Mouse (Mus musculus): Measurements from ENCODE around the gene Mad2l2. TPM values are rescaled to one million over a fixed set of nuclear protein-coding genes. Genes with fewer than 3 reads are reported as not detected.
A peak's percentile ranks its signal among the peaks of the same experiment; 100 is the strongest.

The Mad2l2 gene
- polyA plus RNA-seq, 2 experiments from 2014 or later: 35.8 to 41.2 TPM

DNA sequence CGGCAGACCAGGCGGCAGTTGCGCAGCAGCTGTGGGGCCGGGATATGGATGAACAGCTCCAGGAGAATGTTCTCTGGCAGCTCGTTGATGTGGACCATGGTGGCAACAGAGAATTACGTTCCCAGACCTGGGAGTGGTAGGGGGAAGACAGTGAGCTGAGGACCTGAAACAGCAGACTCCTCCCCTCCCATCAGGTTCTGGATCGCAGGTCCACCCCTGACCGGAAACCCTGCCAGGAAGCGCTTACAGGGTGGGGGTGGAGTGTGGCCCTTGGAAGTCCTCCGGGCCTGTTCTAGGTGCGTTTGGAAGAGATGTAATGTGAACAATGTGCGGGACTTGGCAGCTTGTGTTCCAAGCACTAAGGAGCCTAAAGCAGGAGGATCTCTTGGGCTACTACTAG is 19.4 kb downstream of the Mad2l2 start:
- no peak for ATAC-seq

DNA sequence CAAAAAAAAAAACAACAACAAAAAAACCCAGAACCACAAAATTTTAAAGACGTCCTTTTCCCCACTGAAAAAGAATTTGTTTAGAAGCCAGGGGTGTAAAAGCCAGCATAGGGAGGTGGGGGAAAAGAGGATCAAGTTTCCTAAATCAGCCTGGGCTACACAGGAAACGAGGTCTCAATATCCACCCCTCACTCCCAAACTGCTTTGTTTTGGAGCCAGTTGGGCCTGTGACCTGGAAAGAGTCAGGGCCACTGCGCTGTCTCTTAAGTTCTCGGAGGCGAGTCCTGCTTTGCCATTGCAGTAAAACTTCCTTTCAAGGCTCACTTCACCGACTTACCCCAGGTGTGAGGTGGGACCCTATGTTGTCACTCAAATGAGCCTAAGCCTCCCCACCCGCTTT is 20.1 kb downstream of the Mad2l2 start:
- no peak for ATAC-seq

DNA sequence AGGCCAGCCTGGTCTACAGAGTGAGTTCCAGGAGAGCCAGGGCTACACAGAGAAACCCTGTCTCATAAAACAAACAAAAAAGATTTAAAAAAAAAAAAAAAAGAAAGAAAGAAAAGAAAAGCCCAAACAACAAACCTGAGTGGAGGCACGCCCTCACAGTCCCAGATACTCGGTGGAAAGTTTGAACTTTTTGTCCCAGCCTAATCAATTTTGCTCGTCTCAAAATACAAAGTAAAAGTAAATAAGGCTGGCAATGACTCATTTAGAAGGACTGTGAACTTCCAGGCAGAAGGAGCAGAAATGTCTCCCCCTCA is 20.7 kb downstream of the Mad2l2 start:
- ATAC-seq: peak; percentile 0

DNA sequence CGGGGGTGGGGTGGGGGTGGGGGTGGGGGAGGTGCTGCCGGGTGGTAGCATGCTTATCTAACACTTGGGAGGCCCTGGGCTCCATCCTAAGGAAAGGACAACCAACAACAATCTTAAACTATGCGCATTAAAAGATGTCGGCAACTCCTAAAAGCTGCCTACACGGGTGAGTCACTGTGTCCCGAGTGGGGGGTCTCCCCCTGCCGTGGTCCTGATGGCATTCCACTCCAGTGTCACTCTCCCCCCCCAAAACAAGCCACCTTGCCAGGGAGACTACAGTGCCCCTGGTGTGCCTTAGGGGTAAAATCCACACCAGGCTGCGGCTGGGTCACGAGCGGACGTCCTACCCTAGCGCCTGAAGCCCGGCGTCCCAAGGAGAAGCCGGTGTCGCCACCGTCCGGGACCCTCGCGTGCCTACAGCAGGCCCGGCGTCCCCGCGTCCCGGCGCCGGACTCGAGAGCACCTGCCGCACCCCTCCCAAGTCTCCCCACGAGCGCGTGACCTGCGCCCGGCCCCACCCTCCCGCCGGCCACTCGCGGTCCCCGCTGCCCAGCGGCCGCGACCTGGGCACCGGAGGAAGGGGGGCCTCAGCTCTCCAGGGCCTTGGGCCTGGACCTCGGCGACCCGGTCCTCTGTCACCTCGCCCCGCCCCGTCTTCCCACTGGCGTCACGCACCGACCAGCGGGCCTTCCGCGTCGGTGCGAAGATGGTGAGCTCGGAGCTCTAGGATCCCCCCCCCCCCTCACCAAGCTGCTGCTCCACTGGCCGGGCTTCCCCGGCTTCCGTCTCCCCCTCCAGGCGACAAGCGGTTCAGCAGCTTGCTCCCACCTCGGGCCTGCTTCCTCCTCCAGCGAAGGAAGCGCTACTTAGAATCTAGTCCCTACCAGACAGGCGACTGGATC is 21.3 kb downstream of the Mad2l2 start, which contains the start of gene Fbxo6:
Gene Fbxo6, minus strand, starts transcription at position 874 of the 902 bp plus-strand sequence.
- ATAC-seq: peak; percentile 95

DNA sequence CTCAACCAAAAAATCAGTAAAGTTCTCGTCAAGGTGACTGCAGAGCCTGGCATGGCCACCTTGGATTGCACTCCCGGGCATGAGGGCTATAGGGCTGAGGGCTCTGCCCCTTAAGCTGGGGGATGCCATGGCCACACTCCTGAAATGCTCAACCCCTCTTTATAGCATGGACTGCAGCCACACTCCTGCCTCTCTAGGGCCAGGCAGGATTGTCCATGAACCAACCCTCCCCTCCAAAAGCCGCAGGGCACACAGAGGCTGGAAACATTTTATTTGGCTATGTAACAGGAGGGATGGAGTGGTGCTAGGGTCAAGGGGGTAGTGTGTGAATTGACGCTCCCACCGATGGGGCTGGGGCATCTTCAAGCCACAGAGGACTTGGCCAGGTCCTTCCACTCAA is 22.4 kb downstream of the Mad2l2 start:
- no peak for ATAC-seq

DNA sequence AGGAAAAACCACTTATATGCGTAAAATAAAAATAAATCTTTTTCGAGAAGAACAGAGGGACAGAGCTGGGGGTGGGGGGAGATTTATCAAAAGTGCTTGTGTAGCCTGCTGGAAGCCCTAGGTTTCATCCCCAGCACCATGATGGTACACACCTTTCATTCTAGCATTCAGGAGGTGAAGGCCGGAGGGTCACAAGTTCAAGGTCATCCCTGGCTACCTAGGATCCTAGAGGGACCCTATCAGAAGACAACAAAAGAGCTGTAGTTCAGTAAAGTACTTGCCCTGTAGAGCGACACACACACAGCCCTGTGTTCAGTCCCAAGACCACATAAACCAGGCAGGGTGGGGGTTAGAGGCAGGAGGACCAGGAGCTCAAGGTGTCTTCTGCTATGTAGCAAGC is 23.8 kb downstream of the Mad2l2 start:
- no peak for ATAC-seq

DNA sequence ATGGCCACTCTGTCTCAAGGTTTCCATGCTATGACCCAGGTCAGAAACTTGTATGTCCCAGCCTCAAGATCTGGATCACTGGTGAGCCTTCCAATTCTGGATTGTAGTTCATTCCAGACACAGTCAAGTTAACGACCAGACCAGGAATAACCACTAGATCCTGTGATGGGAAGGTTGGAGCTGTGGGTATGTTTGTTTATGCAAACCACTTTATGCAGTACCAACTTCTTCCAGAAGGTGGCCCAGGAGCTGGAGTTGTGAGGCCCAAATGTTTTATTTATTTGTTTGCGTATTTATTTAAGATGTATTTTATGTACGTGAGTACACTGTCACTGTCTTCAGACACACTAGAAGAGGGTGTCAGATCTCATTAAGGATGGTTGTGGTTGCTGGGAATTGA is 24.8 kb downstream of the Mad2l2 start:
- ATAC-seq: no peak

DNA sequence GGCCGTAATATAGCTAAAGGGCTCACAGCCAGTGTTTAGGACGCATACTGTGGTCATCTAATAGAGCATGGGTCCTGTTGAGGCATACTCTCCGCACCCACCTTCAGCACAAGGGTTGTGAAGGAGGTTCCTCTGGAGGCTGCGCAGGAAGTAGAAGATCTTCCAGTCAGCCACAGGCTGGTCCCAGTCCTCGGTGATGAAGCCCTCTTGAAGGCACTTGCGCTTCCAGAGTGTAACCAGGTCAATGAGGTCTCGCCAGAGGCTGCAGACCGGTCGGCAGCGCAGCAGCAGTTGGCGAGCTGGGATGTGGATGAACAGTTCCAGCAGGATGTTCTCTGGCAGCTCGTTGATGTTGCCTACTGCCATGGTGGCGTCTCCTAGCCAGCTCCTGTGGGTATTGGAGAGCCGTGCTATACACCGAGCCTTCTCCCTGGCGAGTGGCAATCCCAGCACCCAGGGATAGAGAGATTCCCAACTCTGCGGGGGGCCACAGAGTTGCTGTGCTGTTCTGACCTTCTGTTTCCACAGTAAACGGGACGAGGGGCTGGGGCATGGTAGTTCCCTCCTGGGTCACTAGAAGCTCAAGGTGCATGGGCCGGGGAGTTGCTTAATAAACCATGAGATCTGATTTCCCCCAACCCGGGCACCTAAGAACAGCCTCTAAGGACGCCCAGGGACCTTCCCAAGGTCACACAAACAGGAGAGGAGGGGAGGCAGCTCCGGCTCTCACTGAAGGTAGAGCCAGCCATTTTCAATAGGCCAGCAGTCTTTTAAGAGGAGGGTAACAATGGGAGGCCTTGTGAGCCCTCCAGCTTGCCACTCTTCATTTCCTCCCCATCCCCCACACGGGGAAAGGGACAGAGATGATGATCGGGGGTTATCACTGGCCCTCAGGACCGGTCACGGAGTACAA is 28.5 kb downstream of the Mad2l2 start:
- no peak for ATAC-seq

DNA sequence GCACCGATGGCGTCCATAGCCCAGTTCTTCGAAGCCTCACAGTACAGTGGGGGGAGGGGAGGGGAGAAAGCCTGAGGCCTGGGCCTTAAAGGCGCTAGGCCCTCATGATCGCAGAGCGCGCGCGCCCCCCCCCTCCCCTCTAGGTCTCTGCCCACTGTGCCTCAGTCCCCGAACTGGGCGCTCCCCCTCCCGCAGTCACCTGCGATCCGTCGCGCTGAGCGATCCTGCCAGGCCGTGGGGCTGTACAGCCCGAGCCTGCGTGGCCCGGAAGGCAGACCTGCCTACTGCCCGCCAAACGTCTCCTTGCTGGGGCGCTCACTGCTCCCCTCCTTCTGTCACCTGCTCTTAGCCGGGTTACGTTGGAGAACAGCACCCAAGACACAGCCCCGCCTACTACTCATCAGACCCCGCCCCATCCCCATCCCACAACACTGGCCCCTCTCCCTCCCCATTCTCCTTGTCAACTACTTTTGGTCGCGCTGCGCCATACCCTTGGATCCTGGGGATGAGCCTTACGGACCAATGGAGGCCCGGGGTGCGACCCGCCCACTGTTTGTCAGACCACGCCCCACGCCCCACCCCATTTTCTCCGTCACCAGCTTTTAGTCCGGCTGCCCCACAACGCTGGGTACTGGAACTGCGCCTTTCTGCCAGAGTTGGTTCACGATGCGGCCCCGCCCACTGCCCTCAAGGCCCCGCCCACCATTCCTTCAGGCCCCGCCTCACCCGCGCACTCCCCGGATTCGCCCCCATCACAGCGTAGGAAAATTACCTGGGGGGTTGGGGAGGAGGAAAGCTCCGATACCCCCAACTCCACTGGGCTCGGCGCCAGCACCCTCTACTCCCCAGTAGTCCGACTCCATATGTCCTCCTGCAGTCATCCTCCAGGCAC is 29.6 kb downstream of the Mad2l2 start:
- peak; percentile 75 for ATAC-seq

DNA sequence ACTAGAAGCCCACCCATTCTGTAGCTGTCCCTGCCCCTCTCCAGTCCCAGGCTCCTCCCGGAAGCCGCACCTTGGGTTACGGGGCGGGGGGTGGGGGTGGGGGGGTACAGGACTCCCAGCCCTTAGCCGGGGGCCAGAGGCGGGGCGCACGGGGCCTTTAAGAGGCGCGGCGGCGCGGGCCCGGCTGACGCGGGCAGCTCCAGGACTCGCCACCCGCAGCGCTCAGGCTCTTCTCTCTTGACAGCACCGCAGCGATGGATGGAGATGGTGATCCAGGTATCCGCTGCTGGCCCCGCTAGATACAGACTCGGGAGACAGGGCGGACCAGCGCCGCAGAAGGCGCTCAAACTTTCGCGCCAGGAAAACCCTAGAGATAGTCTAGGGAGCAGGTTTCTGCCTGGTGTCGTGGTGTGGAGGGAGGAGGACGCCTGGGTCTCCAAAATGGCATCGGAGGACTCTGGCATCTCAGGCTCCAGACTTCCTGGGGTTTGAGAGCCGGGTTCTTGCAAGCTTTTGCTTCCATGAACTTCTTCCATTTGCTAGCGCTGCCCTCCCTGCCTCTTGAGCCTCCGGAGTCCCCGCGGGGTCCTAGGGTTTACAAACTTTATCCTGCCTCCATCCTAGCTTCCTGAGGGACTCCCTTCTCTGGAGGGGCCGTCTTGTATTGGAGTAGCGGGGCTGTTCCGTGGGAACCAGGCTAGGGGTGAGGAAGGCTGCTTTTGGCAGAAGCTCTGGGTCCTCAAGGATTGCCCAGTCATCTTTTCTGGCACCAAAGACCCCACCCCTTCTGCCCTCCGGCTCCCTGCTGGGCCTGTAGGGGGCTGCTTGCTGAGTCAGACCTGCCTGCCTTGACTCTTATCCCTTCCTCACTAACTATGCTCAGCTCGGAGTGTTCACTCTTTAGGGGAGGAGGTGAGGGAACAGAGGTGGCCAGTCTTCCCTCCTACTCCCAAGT is 30.5 kb downstream of the Mad2l2 start, which contains the start of the genes Fbxo44 and Fbxo2:
Gene Fbxo44, minus strand, starts transcription at position 47 of the 955 bp plus-strand sequence.
Gene Fbxo2, plus strand, starts transcription at position 186 of the 955 bp plus-strand sequence.
- peak; percentile 8 for ATAC-seq

DNA sequence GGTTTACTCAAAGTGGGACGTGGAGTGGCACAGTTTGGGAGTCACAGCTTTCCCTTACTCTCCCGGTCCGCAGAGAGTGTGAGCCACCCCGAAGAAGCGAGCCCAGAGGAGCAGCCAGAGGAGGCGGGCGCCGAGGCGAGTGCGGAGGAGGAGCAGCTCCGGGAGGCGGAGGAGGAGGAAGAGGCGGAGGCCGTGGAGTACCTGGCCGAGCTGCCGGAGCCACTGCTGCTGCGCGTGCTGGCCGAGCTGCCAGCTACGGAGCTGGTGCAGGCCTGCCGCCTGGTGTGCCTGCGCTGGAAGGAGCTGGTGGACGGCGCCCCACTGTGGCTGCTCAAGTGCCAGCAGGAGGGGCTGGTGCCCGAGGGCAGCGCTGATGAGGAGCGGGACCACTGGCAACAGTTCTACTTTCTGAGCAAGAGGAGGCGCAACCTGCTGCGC is 33.8 kb downstream of the Mad2l2 start:
- peak; percentile 52 for ATAC-seq

DNA sequence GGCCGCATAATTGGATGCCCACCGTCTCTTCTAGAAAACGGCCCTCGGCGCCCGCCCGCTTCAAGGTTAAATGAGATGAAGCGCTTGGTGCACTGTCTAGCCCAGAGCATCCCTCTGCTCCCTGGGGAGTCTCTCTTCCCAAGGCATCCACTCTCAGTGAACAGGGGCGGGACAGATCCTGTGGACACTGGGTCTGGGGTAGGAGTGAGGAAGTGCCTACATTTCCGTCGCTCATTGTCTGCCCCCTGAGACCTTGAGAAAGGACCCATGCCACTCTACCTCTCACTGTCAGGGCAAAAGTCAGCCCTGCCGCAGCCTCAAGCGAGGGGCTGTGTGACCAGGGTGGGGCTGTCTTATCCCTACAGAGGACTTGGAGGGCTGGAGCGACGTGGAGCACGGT is 34.3 kb downstream of the Mad2l2 start:
- no peak for ATAC-seq

DNA sequence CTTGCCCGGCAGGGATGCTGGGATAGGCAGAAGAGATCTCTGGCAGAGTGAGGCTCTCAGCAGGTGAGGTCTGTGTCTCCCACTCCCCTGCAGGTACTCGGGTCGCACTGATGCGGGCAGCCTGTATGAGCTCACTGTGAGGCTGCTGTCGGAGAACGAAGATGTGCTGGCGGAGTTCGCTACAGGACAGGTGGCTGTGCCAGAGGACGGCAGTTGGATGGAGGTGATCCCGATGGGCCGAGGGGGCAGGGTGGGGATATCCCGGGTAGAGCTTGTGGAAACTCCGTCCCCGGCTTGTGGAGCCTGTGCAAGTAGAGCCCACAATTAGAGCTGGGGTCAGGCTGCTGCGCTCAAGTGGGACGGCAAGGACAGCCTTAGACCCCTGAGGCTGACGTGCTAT is 35.4 kb downstream of the Mad2l2 start:
- no peak for ATAC-seq

DNA sequence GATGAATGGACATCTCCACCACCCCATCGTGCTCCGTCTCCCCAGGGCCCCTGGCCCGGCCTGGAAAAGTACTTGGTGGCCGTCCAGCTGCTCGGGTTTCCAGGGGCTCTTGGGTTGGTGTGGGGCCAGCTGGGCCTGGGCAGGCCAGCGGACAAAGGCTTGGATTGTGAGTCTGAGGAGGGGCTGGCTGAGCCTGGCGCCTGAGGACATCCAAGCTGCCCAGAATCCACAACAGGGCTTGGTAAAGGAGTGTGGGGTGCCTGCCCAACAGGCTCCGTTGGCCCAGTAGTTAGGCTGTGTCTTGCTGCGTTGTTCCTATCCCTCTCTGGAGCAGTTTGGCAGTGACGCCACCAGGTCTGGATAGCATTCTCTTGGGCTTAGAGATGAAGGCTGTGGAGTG is 36.2 kb downstream of the Mad2l2 start:
- ATAC-seq: no peak

DNA sequence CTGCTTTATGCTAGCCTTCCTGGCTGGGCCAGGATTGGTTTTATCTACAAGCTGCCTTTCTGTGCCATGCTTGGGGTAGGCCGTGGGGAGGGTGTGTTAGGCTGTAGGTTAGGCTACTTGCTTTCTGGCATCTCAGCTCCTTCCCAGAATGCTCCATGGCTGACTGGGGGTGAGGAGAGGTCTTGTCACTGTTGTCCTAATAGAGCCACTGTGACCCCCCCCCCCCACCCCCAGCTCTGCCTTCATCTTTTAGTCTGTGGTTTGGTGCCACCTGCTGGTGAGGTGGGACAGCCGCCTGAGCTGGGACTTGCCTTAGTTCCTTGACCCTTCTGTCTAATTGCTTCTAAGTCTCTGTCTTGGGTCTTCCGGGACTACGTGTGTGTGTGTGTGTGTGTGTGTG is 36.8 kb downstream of the Mad2l2 start:
- no peak for ATAC-seq

DNA sequence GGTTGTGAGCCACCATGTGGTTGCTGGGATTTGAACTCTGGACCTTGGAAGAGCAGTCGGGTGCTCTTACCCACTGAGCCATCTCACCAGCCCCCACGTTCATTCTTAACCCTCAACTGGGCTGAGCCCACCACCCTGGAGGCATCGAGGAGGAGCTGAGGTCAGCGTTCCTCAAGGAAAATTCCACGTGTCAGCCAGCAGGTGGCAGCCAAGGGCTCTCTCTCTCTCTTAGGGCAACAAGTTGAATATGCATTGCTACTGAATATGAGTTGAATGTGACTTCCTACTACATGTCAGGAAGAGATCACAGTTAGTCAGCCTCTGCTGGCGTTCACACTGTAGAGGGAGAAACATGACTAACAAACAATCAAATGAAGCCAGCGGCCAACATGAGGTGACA is 38.1 kb downstream of the Mad2l2 start:
- peak; percentile 69 for ATAC-seq

DNA sequence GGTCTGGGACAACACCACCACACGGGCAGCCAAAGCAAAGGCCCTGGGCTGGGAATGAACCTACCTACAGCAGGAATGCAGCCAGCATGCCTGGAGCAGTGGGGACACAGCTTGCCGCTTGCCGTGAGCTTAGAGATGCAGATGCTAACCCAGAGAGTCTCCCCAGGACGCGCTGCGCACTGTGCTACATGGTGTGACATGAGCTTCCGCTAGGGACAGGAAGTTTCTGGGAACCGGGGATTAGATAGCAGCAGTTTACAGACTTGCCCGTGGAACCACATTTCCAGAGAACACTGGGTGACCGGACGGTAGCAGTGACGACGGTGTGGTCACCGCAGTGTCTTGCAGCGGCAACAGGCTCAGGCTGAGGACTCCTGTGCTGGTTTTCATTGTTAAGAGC is 39.4 kb downstream of the Mad2l2 start:
- no peak for ATAC-seq

DNA sequence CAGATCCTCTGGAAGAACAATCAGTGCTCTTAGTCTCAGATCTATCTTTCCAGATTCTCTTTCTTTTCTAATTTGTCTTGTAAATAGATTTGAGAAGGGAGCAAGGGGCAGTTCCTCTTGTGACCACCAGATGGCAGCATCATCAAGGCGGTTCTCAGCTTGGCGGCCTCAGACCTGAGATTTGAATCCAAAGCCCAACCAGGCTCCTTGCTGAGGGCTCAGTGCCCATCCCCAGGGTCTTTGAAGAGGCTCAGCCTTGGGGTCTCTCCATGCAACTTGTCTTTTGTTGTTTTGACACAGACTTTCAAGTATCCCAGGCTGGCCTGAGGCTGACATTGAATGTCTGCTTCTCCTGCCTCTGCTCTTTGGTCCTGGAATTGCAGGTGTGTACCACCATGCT is 40.7 kb downstream of the Mad2l2 start:
- peak; percentile 40 for ATAC-seq

DNA sequence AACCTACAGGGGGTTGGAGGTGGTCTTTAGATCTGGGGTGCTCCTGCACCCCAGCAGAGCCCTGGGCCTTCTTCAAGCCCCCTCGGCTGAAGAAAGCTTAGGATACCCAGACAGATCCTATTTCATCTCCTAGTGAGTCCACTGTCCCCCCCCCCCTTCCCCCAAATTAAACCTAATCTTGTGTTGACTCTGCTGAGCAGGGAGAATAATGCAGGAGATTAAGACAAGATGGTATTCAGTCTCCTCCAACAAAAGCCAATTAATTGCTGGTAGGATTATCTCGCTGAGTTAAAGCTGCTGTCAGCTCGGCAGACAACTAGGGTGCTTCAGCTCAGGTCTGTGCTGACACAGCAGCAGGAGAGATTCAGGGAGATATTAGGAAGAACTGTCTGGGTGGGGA is 41.1 kb downstream of the Mad2l2 start:
- no peak for ATAC-seq

DNA sequence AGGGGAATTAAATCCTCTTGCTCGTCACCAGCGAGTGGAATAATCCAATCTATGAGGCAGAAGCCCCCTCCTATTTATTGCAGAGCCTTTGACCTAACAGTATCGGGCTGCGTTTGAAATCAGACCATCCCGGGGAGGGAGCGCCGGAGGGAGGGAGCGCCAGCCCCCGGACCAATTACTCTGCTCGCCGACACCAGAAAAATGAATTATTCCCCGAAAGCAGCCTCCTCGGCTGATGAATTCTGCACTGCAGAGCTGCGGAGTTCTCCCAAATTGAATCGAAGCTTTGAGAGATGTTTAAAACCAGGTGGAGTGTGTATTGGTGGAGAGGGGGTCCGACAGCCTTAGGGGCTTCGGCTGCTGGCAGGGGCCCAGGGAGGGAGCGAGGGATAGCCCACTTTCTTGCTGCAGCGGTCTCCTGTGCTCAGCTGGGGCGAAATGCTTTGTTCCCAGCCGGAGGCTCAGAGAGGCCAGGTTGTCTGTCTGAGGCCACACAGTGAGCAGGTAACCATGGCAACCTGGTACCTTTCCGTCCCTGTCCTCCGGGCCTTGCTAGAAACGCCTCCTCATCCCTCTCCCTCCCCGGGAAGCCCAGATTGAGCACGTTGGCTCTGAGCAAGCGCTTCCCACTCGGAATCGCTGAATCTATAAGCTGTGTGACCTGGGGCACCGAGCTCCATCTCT is 43.8 kb downstream of the Mad2l2 start:
- ATAC-seq: no peak

DNA sequence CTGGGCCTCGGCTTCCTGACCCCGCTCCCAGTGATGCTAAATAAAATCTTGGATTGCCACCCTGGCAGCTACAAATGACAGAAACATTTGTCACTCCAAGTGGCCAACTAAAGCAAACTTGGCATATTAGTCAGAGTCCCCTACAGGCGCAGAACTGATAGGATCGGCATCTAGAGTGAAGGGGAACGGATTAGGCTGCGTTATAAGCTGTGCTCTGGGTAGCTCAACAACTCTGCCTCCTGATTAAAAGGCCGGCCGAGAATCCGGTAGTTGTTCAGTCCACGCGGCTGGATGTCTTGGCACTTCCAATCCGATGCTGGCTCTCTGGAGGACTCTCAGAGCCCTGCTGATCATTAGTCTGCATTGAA is 44.3 kb downstream of the Mad2l2 start:
- ATAC-seq: no peak
